Mouse (Mus musculus) embryonic fibroblast, embryonic 13.5 days (primary cell): ENCODE measurements around the gene Tmem28.

Source experiments
- CTCF ChIP-seq: IDR thresholded peaks from 2 replicates; pipeline ENCODE4 v1.5.1; 2011; ENCODE audit warnings: mild to moderate bottlenecking, control low read depth, low read length, moderate library complexity, borderline replicate concordance; ENCODE audit not compliant: insufficient read depth
- POLR2A ChIP-seq: IDR thresholded peaks from 2 replicates; pipeline ENCODE4 v1.6.1; 2011; ENCODE audit warnings: low read depth, mild to moderate bottlenecking, control low read depth, low read length, moderate library complexity

DNA sequence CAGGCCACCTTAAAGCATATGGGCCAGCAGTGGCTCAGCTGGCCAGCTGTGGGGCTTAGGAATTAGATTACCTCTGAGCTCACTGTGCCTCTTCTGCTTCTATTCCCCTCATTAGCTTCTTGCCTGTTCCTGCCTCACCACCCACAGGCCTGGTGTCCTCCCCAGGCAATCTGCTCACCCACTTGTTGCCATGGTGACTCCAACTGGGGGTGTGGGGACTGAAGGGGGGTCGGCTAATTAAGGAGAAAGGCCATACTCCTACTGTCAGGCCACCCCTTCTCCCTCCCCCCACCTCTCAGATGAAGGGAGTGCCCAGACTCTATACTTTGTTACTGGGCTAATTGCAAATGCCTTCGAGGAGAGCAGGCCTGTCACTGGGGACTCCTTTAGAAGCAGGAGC lies 21.3 kb downstream of the Tmem28 start:
- no peak for TF ChIP-seq POLR2A
- TF ChIP-seq CTCF, result no peak
